Mouse (Mus musculus): ENCODE data around the gene Gpkow.
"Not testable (repeated sequence)": the region's sequence is repeated elsewhere in the genome, so short reads cannot be mapped to it uniquely, and the experiment has no call there.

Gene Gpkow

GRCm38 (mm10) chrX:7680864-7681263, 16.1 kb upstream of the Gpkow start, which contains the start of gene Magix:
Magix (minus strand) TSS chrX:7681251.
- no peak for DNase-seq (ENCODE audit: extremely low read depth, low read depth, low spot score)

GRCm38 (mm10) chrX:7688321-7688720, 8.6 kb upstream of the Gpkow start:
- DNase-seq (ENCODE audit: extremely low read depth, low read depth, low spot score), result no peak

GRCm38 (mm10) chrX:7690486-7690885, 6.4 kb upstream of the Gpkow start:
- DNase-seq (ENCODE audit: extremely low read depth, low read depth, low spot score), result no peak

GRCm38 (mm10) chrX:7692862-7693261, 4.1 kb upstream of the Gpkow start:
- no peak for DNase-seq (ENCODE audit: extremely low read depth, low read depth, low spot score)

- DNase-seq (ENCODE audit: extremely low read depth, low read depth, low spot score), result no peak
These were observed 411 bp upstream of the Gpkow start for GRCm38 (mm10) chrX:7696520-7696919.

- DNase-seq (ENCODE audit: extremely low read depth, low read depth, low spot score), result not testable (repeated sequence)
These were observed 16.8 kb downstream of the Gpkow start for GRCm38 (mm10) chrX:7713764-7714134.

GRCm38 (mm10) chrX:7714135-7714899, 17.4 kb downstream of the Gpkow start, which contains the start of gene Wdr45:
Wdr45 (plus strand) TSS chrX:7714333.
- DNase-seq (ENCODE audit: extremely low read depth, low read depth, low spot score), result peak; percentile 36

- not testable (repeated sequence) for DNase-seq (ENCODE audit: extremely low read depth, low read depth, low spot score)
These were observed 19.1 kb downstream of the Gpkow start for GRCm38 (mm10) chrX:7716058-7716457.

- no peak for DNase-seq (ENCODE audit: extremely low read depth, low read depth, low spot score)
These were observed 24.8 kb downstream of the Gpkow start, which contains the start of gene Gm45208 for GRCm38 (mm10) chrX:7721514-7722281. Gm45208 (plus strand) TSS chrX:7722245.

- no peak for DNase-seq (ENCODE audit: extremely low read depth, low read depth, low spot score)
These were observed 25.3 kb downstream of the Gpkow start for GRCm38 (mm10) chrX:7722282-7722611.

- DNase-seq (ENCODE audit: extremely low read depth, low read depth, low spot score), result no peak
These were observed 25.8 kb downstream of the Gpkow start for GRCm38 (mm10) chrX:7722691-7723090.

GRCm38 (mm10) chrX:7724135-7724534, 27.2 kb downstream of the Gpkow start:
- DNase-seq (ENCODE audit: extremely low read depth, low read depth, low spot score), result no peak

GRCm38 (mm10) chrX:7725841-7726240, 28.9 kb downstream of the Gpkow start:
- no peak for DNase-seq (ENCODE audit: extremely low read depth, low read depth, low spot score)

- DNase-seq (ENCODE audit: extremely low read depth, low read depth, low spot score), result no peak
These were observed 30.2 kb downstream of the Gpkow start for GRCm38 (mm10) chrX:7727176-7727575.

GRCm38 (mm10) chrX:7728215-7728921, 31.4 kb downstream of the Gpkow start, which contains the start of gene Praf2:
Praf2 (plus strand) TSS chrX:7728439.
- DNase-seq (ENCODE audit: extremely low read depth, low read depth, low spot score), result no peak

- no peak for DNase-seq (ENCODE audit: extremely low read depth, low read depth, low spot score)
These were observed 32.0 kb downstream of the Gpkow start for GRCm38 (mm10) chrX:7728922-7729265.

- no peak for DNase-seq (ENCODE audit: extremely low read depth, low read depth, low spot score)
These were observed 36.7 kb downstream of the Gpkow start for GRCm38 (mm10) chrX:7733571-7734156.

GRCm38 (mm10) chrX:7739336-7740081, 42.6 kb downstream of the Gpkow start:
- no peak for DNase-seq (ENCODE audit: extremely low read depth, low read depth, low spot score)

GRCm38 (mm10) chrX:7740082-7740819, 43.3 kb downstream of the Gpkow start:
- DNase-seq (ENCODE audit: extremely low read depth, low read depth, low spot score), result no peak

- DNase-seq (ENCODE audit: extremely low read depth, low read depth, low spot score), result no peak
These were observed 44.2 kb downstream of the Gpkow start for GRCm38 (mm10) chrX:7741103-7741502.

All from fat pad, adult 2 months (tissue).